In genomic region chr19:12004216-12005008, GRCm38 (mm10) we compare ENCODE assay signal across 9 mouse cellular contexts. TPM values are rescaled to one million over a fixed set of nuclear protein-coding genes. Genes with fewer than 3 reads are reported as not detected.
A peak's percentile ranks its signal among the peaks of the same experiment; 100 is the strongest.
DNase-seq lines count a peak whose midpoint lies in the region; ATAC-seq and TF ChIP-seq lines count a peak whose summit lies in the region.
"Had no signal": no experiment of that assay in that cellular context is flagged by ENCODE, and none has a peak within 500 bp of the region (broad histone marks: within the 10 kb centered on the region; RNA-seq: fewer than 3 reads in every experiment).

No protein-coding gene starts in this region.

- H3K4me2 ChIP-seq in liver, postnatal 0 days (ENCODE audit: low read depth, low read length) = peak overlapping the region; percentile 77

- peaks cover 16% of the 10 kb centered on the region for H3K4me1 ChIP-seq in liver, postnatal 0 days (ENCODE audit: insufficient read depth)

- TF ChIP-seq CTCF in liver, postnatal 0 days (IDR thresholded peaks at IDR 0.05; ENCODE audit: low read depth) = no peak

- peak overlapping the region; percentile 65; the same call in 1 of the 2 replicates for H3K4me3 ChIP-seq in liver, postnatal 0 days (ENCODE audit: low read depth, low read length)

- 40% methylated on average over 9 of the region's 9 CpGs for WGBS in liver, postnatal 0 days (ENCODE audit: insufficient replicate concordance)

- H3K27me3 ChIP-seq in liver, postnatal 0 days (ENCODE audit: insufficient read depth, low read length) = no peaks in the 10 kb centered on the region

- peak overlapping the region; percentile 62; the same call in 1 of the 2 replicates for H3K9ac ChIP-seq in liver, postnatal 0 days (replicated peaks)

- DNase-seq in embryo, embryonic 11 days = peak; percentile 13
- DNase-seq in embryo, embryonic 10 days (ENCODE audit: low spot score) = no peak
- peak; percentile 69 for DNase-seq in A20 (ENCODE audit: low read depth, low spot score)
- DNase-seq in cerebellum, postnatal 10 days = peak; percentile 19 to 35
- peak; percentile 53 for DNase-seq in induced T-regulatory cell, adult 2 months (ENCODE audit: low read depth)
- DNase-seq in liver, postnatal 0 days = no peak
- no peak for DNase-seq in adrenal gland, adult 2 months
- no peak for DNase-seq in testis, postnatal 14 days (ENCODE audit: low spot score)

- peak overlapping the region; percentile 77; the same call in 1 of the 2 replicates for H3K27ac ChIP-seq in liver, postnatal 0 days (ENCODE audit: low read depth)

- no peak for ATAC-seq in liver, postnatal 0 days

- no peaks in the 10 kb centered on the region for H3K36me3 ChIP-seq in liver, postnatal 0 days (replicated peaks; ENCODE audit: insufficient read depth, low read length)

- no peaks in the 10 kb centered on the region for H3K9me3 ChIP-seq in liver, postnatal 0 days (ENCODE audit: low read length)

- TF ChIP-seq EP300 in liver, postnatal 0 days (IDR thresholded peaks at IDR 0.05; ENCODE audit: low read depth) = no peak

RNA-seq across cellular contexts. Expression of gene Olfr1423, which starts 36.7 kb away (rescaled TPM):
- polyA plus RNA-seq in liver, postnatal 0 days (2015; fragmentation: Nextera tagmentation; extraction: Ambion mirVana) = not detected in 2 replicates
- not detected for total RNA-seq in adrenal gland, adult 2 months (2021)
- polyA plus RNA-seq in adrenal gland, adult 2 months (2012; rRNA removed) = not detected in 2 replicates
- total RNA-seq: left cerebral cortex, adult 8-10 months had no signal

RNA-seq across cellular contexts. Expression of gene Osbp, which starts 38.7 kb away (rescaled TPM):
- 2.6 and 2.7 TPM in 2 replicates for polyA plus RNA-seq in liver, postnatal 0 days (2015; fragmentation: Nextera tagmentation; extraction: Ambion mirVana)
- total RNA-seq in adrenal gland, adult 2 months (2021) = 10 to 100 TPM; 80.8 to 86.7 TPM
- polyA plus RNA-seq in adrenal gland, adult 2 months (2012; rRNA removed) = 9.6 and 14.0 TPM in 2 replicates

RNA-seq across cellular contexts. Expression of gene Olfr1424, which starts 58.1 kb away (rescaled TPM):
- not detected in 2 replicates for polyA plus RNA-seq in liver, postnatal 0 days (2015; fragmentation: Nextera tagmentation; extraction: Ambion mirVana)
- not detected for total RNA-seq in adrenal gland, adult 2 months (2021)
- not detected in 2 replicates for polyA plus RNA-seq in adrenal gland, adult 2 months (2012; rRNA removed)
- total RNA-seq: left cerebral cortex, adult 8-10 months had no signal

Comparison
In these comparisons a context has a peak if more than half of its experiments do, and no peak if none do; other contexts are left out.
1. DNase-seq: peak in embryo, embryonic 11 days (single experiment), A20 (single experiment), cerebellum, postnatal 10 days (2 of 2) and induced T-regulatory cell, adult 2 months (single experiment); none in embryo, embryonic 10 days (single experiment), liver, postnatal 0 days (single experiment), adrenal gland, adult 2 months (single experiment) and testis, postnatal 14 days (single experiment).